Comparison of ENCODE assay signal across 8 mouse cellular contexts in the genomic region with DNA sequence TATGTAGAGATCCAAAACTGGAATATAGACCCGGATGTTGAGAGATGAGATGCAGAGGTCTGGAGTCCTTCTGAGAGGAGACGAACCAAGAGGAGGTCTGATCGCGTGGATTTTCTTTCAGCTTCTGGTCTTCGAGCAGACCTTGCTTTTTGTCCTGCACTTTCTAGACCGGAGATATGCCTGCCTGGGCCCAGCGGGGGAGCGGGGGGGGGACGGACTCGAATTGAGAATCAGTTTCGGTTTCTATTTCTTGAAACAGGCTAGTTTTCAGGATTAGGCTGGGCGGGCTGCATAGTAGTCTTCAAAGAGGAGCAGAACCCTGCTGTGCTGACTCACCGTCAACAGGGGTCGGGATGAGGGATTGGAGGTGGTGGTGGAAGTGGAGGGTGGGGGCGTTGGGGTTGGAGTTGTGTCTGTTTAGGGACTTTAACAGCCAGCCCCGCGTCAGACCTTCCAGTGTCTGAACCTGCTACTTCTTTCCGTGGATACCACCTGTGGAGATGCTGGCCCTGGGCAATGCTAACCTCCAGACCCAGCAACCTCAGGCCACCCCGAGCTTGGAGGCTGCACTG. TPM values are rescaled to one million over a fixed set of nuclear protein-coding genes. Genes with fewer than 3 reads are reported as not detected.
DNase-seq lines count a peak whose midpoint lies in the region; ATAC-seq lines count a peak whose summit lies in the region.

Irgm1 (minus strand) TSS at position 483 of the 572 bp plus-strand sequence.

- WGBS in forebrain, embryonic 15.5 days, result under 1% methylated on average over 19 of the region's 19 CpGs

- 0 out of 2 replicates have a peak, but pooled peaks cover 4% of the 10 kb centered on the region for H3K27me3 ChIP-seq in forebrain, embryonic 15.5 days

- 0 out of 2 replicates have a peak within 1 kb of the TSS, but pooled peaks have one; percentile 9 for H3K27ac ChIP-seq in forebrain, embryonic 15.5 days (replicated peaks)

- peak; percentile 34 for DNase-seq in cerebellum, adult 11-12 months
- no peak for DNase-seq in cerebellum, adult 11 months
- DNase-seq in c-Kit-negative CD71-positive TER-119-positive erythroid progenitor cells, embryonic 14.5 days (ENCODE audit: low read depth, low spot score), result peak; percentile 60
- DNase-seq in heart, postnatal 4 days, result peak; percentile 67
- peak; percentile 17 to 29 for DNase-seq in layer of hippocampus, postnatal 14 days (ENCODE audit: low spot score in 2 of 2)
- peak; percentile 66 to 76 for DNase-seq in spleen, adult 18-20 months

- ATAC-seq in forebrain, embryonic 15.5 days (replicated peaks), result peak; percentile 55
- peak; percentile 39 for ATAC-seq in megakaryocyte progenitor cell, adult 5-6 weeks (replicated peaks; ENCODE audit: poor library complexity)

- H3K9me3 ChIP-seq in forebrain, embryonic 15.5 days, result no peaks in the 10 kb centered on the region

- H3K9ac ChIP-seq in forebrain, embryonic 15.5 days (replicated peaks), result peak within 1 kb of the TSS; percentile 44

- H3K4me2 ChIP-seq in forebrain, embryonic 15.5 days (replicated peaks), result peak within 1 kb of the TSS; percentile 68

- peak within 1 kb of the TSS; percentile 42 for H3K4me3 ChIP-seq in forebrain, embryonic 15.5 days

- no peaks in the 10 kb centered on the region for H3K36me3 ChIP-seq in forebrain, embryonic 15.5 days

- peaks cover 15% of the 10 kb centered on the region for H3K4me1 ChIP-seq in forebrain, embryonic 15.5 days

RNA-seq across cellular contexts. Expression of gene Irgm1, which starts in this region (rescaled TPM):
- polyA plus RNA-seq in forebrain, embryonic 15.5 days (2015; fragmentation: Nextera tagmentation; extraction: Ambion mirVana), result 1.6 and 1.9 TPM in 2 replicates
- 1 to 10 TPM; 6.2 to 7.6 TPM for total RNA-seq in heart, postnatal 4 days (2021)
- total RNA-seq in layer of hippocampus, postnatal 14 days (2021), result 1 to 10 TPM; 4.2 to 5.2 TPM
- total RNA-seq in megakaryocyte progenitor cell, adult 5-6 weeks (2015), result 44.1 and 45.1 TPM in 2 replicates
- total RNA-seq in megakaryocyte progenitor cell, adult 5-6 weeks (2017), result 32.4 and 34.9 TPM in 2 replicates
